Mouse (Mus musculus): ENCODE data around the gene Nr3c2.

Nr3c2 gene

GRCm38 (mm10) chr8:76971187-76971586, 71.9 kb downstream of the Nr3c2 start:
- intact Hi-C loops (cut with DNase I): no loop called here

DNA sequence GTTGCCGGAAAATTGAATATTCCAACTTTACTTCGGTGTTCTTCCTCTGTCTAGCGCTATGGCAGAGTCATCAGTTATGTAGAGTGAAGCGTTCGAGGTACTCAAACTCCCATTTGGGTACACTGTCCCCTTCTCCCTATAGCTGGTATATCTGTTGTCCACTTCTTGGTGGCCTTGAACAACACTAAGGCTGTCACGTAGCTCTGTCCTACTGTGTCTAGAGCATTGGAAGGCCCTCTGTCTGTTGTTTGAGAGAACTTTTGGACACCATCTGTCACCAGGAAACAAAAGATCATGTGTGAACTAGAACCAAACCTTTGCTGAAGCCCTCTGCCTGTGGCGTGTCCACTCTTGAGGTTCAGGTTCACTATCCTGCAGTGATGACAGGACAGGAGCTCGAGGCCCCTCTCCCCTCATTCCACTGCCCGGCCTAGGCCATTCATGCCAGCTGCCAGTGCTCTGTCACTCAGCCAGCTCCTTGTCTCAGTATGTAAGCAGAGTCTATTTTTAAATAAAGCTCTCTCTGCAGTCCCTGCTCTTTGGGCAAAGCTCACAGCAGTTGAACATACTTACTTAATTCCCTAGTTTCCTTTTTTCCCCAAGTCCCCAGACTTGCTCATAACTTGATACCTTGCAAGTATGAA, 72.6 kb downstream of the Nr3c2 start:
- intact Hi-C loops (cut with DNase I): no loop called here

GRCm38 (mm10) chr8:76972947-76973552, 73.8 kb downstream of the Nr3c2 start:
- intact Hi-C loops (cut with DNase I): no loop called here

- intact Hi-C loops (cut with DNase I): no loop called here
Measured at GRCm38 (mm10) chr8:76977907-76978306, 78.7 kb downstream of the Nr3c2 start.

- intact Hi-C loops (cut with DNase I): no loop called here
Measured at GRCm38 (mm10) chr8:76984082-76984481, 84.8 kb downstream of the Nr3c2 start.

DNA sequence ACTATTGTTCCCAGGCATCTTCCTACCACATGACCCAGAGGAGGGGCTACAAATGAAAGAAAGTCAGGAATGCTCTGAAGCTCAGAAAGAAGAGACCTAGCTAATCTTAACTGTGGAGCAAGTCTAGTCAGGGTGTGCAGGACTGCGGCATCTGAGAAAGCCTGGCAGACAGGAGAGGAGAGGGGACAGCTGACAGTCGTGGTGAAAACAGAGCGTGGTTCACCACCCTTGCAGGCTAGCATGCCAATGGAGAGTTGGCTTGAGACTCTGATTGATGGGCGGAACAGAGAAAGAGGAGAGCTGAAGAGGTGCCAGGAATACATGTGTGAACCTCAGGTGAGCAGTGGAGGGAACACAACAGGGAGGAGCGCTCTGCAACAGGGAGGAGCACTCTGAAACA, 85.6 kb downstream of the Nr3c2 start:
- intact Hi-C loops (cut with DNase I): no loop called here

DNA sequence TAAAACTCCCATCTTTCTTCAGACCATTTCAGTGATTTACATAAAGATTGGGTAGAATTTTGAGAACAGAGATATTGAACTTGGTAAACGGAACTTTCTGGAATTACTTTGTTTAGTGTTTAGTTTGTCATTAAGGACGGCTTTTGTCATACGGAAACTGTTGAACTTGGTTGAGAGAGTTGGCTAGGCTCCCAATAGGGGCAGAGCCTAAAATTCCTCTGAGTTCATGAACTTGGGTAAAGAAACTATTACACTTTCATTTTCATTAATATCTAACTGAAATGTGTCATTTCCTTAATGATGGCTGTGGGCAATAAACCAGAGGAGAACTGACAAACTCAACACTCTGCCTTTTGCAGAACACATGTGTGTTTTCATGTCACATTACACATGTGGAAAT, 88.6 kb downstream of the Nr3c2 start:
- intact Hi-C loops (cut with DNase I): no loop called here

GRCm38 (mm10) chr8:76998276-76998675, 99.0 kb downstream of the Nr3c2 start:
- intact Hi-C loops (cut with DNase I): no loop called here

DNA sequence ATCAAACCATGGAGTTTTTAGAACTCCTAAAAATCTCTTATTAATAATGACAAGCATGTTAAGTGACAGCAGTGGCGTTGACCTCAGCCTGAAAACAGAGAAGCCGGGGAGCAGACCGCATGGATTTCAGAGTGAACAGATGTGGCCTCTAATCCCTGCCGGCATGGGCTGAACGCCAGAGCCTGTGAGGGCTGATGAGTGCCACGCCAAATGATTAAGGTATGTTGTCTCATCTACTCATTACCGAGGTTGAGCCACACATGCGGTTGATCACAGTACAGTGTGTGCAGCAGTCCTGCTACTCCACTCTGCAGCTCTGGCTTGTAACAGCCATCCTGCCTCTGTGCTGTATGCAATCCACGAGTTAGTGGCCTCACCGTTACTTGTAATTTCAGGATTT, 110.2 kb downstream of the Nr3c2 start:
- intact Hi-C loops (cut with DNase I): no loop called here

- intact Hi-C loops (cut with DNase I): no loop called here
Measured at GRCm38 (mm10) chr8:77011985-77012384, 112.7 kb downstream of the Nr3c2 start.

DNA sequence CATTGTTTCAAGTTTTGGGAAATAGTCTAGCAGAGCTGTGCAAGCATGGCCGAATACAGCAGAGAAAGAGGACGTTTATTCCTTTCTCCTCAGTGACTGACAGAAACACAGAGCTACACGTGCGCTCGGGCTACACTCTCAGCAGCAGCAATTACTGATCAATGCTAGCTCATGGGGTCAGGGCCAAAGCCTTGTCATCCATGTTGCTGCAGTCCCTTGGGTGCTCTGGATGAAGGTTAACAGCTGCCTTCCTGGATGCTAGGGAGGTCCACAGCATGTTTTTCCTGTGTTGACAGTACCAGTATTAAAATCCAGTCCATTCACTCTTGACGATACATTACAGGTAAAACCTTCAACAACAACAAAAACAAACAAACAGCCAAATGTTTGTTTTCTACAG, 113.4 kb downstream of the Nr3c2 start:
- intact Hi-C loops (cut with DNase I): no loop called here

- intact Hi-C loops (cut with DNase I): no loop called here
Measured at GRCm38 (mm10) chr8:77016713-77017112, 117.5 kb downstream of the Nr3c2 start.

DNA sequence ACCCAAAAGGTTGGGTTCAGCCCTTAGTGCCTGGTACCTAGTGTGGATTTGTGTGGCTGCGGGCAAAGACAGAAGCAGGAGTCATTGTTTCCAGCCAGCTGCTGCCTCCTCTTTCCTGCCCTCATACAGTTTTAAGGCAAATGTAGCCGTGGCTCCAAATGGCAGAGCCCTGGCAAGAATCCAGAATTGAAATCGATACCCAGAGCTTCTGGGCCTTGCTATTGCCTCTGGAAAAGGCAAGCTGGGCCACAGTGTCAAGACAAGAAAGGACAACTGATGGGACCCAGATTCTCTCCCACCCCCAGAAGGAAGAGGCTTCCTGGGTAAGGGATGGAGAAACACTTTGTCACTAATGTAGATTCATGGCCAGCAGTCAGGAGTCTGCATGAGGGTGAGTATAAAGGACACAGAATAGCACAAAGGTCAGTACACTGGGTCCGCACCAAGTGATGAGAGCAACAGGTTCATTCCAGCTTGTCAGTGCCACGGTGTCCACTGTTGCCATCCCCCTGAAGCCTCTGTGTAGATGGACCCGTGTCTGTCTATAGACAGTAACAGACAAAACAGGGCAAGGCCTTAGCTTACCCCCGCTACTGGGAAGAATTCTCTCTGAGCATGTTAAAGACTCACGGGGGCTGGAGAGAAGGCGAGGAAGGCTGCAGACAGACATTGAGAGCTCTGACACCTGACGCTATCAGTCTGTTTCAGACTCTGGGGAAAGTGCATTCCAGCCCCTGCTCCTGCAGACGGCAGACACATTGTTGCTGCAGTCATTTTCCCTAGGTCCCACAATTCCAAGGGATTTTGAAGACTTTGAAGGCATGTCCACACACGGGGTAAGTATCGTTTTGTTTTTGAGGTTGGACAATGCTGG, 124.8 kb downstream of the Nr3c2 start:
- intact Hi-C loops (cut with DNase I): no loop called here

GRCm38 (mm10) chr8:77031213-77031612, 132.0 kb downstream of the Nr3c2 start:
- intact Hi-C loops (cut with DNase I): no loop called here

GRCm38 (mm10) chr8:77033706-77034464, 134.6 kb downstream of the Nr3c2 start:
- intact Hi-C loops (cut with DNase I): no loop called here

DNA sequence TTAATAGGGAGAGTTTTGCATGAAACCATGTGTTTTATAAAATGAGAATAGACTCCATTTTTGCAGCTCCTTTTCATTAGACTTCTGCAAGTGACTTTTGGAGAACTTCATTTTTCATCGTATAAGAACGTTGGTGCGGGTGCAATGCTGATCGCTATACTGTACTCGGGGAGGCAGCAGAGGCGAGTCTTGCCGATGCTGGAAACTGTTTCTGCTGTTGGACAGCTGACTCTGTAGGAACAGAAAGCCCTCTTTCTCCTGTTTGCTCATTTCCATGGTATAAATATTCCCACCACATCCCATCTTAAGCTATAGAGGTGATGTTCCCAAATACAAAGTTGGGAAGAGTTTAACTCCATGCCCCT, 135.2 kb downstream of the Nr3c2 start:
- intact Hi-C loops (cut with DNase I): no loop called here

GRCm38 (mm10) chr8:77041214-77041613, 142.0 kb downstream of the Nr3c2 start:
- intact Hi-C loops (cut with DNase I): no loop called here

- intact Hi-C loops (cut with DNase I): no loop called here
Measured at GRCm38 (mm10) chr8:77044849-77045248, 145.6 kb downstream of the Nr3c2 start.

DNA sequence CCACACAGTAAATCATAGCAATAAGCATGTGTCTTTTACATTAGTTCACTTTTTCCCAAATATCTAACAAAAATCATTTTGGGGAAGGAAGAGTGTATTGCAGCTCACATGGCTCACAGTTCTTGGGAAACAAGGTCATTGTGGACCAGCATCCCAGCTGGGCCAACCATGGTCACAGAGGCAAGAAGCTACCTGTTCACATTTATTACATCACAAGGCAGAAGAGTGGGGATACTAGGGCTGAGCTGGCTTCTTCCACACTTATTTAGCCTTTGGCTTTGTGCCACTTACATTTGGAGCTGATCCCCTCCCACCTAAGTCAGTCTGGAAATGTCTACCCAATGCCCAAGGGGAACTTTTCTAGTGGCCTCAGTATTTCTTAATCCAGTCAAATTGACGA, 146.5 kb downstream of the Nr3c2 start:
- intact Hi-C loops (cut with DNase I): no loop called here

DNA sequence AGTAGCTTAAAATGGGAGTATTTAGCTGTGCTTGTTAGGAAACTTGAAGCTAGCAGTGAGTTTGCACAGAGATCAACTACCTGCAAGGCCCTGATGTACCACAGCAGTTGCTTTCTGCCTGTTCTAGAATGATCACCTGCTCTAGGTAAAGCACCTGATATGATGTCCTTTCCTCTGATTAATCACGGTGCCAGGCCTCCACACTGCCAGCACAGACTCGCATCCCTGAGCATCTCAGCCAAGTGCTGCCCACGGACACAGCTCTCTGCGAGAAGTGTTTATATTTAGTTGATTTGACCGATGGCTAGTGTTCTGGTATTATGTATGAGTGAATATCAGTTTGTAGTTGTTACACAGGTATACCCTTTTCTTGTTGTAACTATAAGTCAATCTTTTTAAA, 147.0 kb downstream of the Nr3c2 start:
- intact Hi-C loops (cut with DNase I): no loop called here

GRCm38 (mm10) chr8:77046731-77047130, 147.5 kb downstream of the Nr3c2 start:
- intact Hi-C loops (cut with DNase I): no loop called here

Data from adrenal gland (tissue).